Mouse (Mus musculus) cerebellum, adult 2 months (tissue): ENCODE data around the gene Camk1g.

Experiments used
- CTCF ChIP-seq: fragments of 200-500 bp; IDR thresholded peaks from 2 replicates; pipeline ENCODE4 v1.5.1; 2011; ENCODE audit warnings: low read depth, mild to moderate bottlenecking, control low read depth, low read length, moderate library complexity, borderline replicate concordance; ENCODE audit not compliant: insufficient read depth
- POLR2A ChIP-seq: fragments of 200-500 bp; IDR thresholded peaks from 2 replicates; pipeline ENCODE4 v1.6.1; 2011; ENCODE audit warnings: low read length, control low read depth, borderline replicate concordance; ENCODE audit not compliant: insufficient read depth

GRCm38 (mm10) chr1:193337787-193338310 lies 32.2 kb downstream of the Camk1g start:
- TF ChIP-seq POLR2A (no peak), CTCF (no peak)
